8 mouse cellular contexts compared by ENCODE assay signal in the genomic region with DNA sequence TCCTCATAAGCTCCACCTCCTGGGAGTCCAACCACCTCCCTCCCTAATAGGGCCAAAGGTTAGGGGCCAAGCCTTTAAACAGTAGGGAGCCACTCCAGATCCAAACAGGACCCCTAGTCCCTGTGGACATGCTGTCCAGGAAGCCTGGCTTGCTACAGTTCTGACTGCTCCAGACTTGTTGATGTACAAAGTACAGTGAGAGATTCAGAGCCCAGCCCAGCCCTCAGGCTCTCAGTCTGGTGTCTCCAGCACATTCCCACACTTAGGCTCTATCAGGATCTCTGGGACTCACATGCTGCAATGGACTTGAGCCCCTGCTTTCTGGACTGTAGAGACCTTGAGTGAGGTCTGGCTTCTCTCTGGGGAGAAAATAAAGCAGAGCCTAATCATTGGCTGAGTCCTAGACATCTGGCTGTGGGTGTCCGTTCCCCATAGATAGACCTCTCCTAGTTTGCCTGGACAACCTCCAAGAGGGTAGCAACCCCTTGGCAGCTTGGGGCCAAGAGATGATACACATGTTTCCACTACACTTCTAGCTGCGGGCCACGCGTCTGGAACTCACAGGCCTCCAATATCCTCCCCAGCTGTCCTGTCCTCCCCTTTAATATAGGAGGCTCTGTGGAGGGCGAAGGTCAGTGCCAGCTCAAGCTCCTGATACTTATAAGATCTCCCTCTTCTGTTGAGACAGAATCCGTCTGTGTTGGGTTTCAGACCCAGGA. TPM values are rescaled to one million over a fixed set of nuclear protein-coding genes. Genes with fewer than 3 reads are reported as not detected.
DNase-seq lines count a peak whose midpoint lies in the region; ATAC-seq and TF ChIP-seq lines count a peak whose summit lies in the region.

No protein-coding gene starts in this region.

- H3K4me3 ChIP-seq in embryonic facial prominence, embryonic 13.5 days = no peak overlapping the region
- H3K4me3 ChIP-seq in lung, adult 2 months (replicated peaks; ENCODE audit: extremely low read depth, low read depth, low read length) = no peak overlapping the region

- no peaks in the 10 kb centered on the region for H3K27me3 ChIP-seq in embryonic facial prominence, embryonic 13.5 days

- peaks cover 41% of the 10 kb centered on the region for H3K4me1 ChIP-seq in embryonic facial prominence, embryonic 13.5 days
- H3K4me1 ChIP-seq in lung, adult 2 months (ENCODE audit: control insufficient read depth, insufficient read depth, low read length) = peaks cover 32% of the 10 kb centered on the region

- DNase-seq in cerebellum, adult 11-12 months = peak; percentile 26
- no peak for DNase-seq in cerebellum, postnatal 14 days
- DNase-seq in kidney, adult 18-20 months = peak; percentile 84
- no peak for DNase-seq in lung, adult 2 months
- DNase-seq in ovary, postnatal 36 days (ENCODE audit: low spot score) = no peak

- no peak for ATAC-seq in embryonic facial prominence, embryonic 13.5 days (ENCODE audit: insufficient number of reproducible peaks, insufficient read depth, low FRiP score, low TSS enrichment, low read depth)
- ATAC-seq in granulocyte monocyte progenitor cell, adult 5-6 weeks (replicated peaks; ENCODE audit: poor library complexity, severe bottlenecking) = no peak
- ATAC-seq in monocyte, adult 5-6 weeks (replicated peaks; ENCODE audit: insufficient number of reproducible peaks, low FRiP score, low TSS enrichment, poor library complexity, severe bottlenecking) = no peak

- H3K4me2 ChIP-seq in embryonic facial prominence, embryonic 13.5 days = no peak overlapping the region

- WGBS in embryonic facial prominence, embryonic 13.5 days = 71% methylated on average over 6 of the region's 6 CpGs
- 70% methylated on average over 6 of the region's 6 CpGs for WGBS in lung, adult 2 months

- no peak for TF ChIP-seq CTCF in lung, adult 2 months (IDR thresholded peaks at IDR 0.05; ENCODE audit: insufficient read depth, low read length)

- H3K36me3 ChIP-seq in embryonic facial prominence, embryonic 13.5 days = peaks cover 34% of the 10 kb centered on the region

- 0 out of 2 replicates have a peak, but pooled peaks have one; percentile 7 for TF ChIP-seq POLR2A in lung, adult 2 months (IDR thresholded peaks at IDR 0.05; ENCODE audit: borderline replicate concordance, extremely low read depth, low read depth, low read length)

- peak overlapping the region; percentile 55; the same call in 1 of the 2 replicates for H3K27ac ChIP-seq in embryonic facial prominence, embryonic 13.5 days

- H3K9me3 ChIP-seq in embryonic facial prominence, embryonic 13.5 days = no peaks in the 10 kb centered on the region

- no peak overlapping the region for H3K9ac ChIP-seq in embryonic facial prominence, embryonic 13.5 days

RNA-seq across cellular contexts. Expression of gene Pim3, which starts 6.2 kb away (rescaled TPM):
- polyA plus RNA-seq in embryonic facial prominence, embryonic 13.5 days (2015; fragmentation: Nextera tagmentation; extraction: Ambion mirVana) = 48.7 and 52.9 TPM in 2 replicates
- polyA plus RNA-seq in lung, adult 2 months (2012; rRNA removed) = 55.0 and 97.1 TPM in 2 replicates
- 13.8 and 14.6 TPM in 2 replicates for total RNA-seq in granulocyte monocyte progenitor cell, adult 5-6 weeks (2014; fragmentation: Nextera tagmentation)
- 13.0 and 21.3 TPM in 2 replicates for total RNA-seq in granulocyte monocyte progenitor cell, adult 5-6 weeks (2017)
- total RNA-seq in monocyte, adult 5-6 weeks (2017) = 31.1 to 42.4 TPM (median 34.9 TPM) in 3 replicates

RNA-seq across cellular contexts. Expression of gene Creld2, which starts 48.7 kb away (rescaled TPM):
- 74.7 and 87.3 TPM in 2 replicates for polyA plus RNA-seq in embryonic facial prominence, embryonic 13.5 days (2015; fragmentation: Nextera tagmentation; extraction: Ambion mirVana)
- 34.1 and 37.5 TPM in 2 replicates for polyA plus RNA-seq in lung, adult 2 months (2012; rRNA removed)
- 72.9 and 76.0 TPM in 2 replicates for total RNA-seq in granulocyte monocyte progenitor cell, adult 5-6 weeks (2014; fragmentation: Nextera tagmentation)
- 138 and 139 TPM in 2 replicates for total RNA-seq in granulocyte monocyte progenitor cell, adult 5-6 weeks (2017)
- total RNA-seq in monocyte, adult 5-6 weeks (2017) = 59.8 to 71.4 TPM (median 62.8 TPM) in 3 replicates

RNA-seq across cellular contexts. Expression of gene Alg12, which starts 49.1 kb away (rescaled TPM):
- polyA plus RNA-seq in embryonic facial prominence, embryonic 13.5 days (2015; fragmentation: Nextera tagmentation; extraction: Ambion mirVana) = 11.2 and 12.2 TPM in 2 replicates
- polyA plus RNA-seq in lung, adult 2 months (2012; rRNA removed) = 16.4 and 16.7 TPM in 2 replicates
- total RNA-seq in granulocyte monocyte progenitor cell, adult 5-6 weeks (2014; fragmentation: Nextera tagmentation) = 12.9 and 14.2 TPM in 2 replicates
- total RNA-seq in granulocyte monocyte progenitor cell, adult 5-6 weeks (2017) = 3.5 and 11.6 TPM in 2 replicates
- total RNA-seq in monocyte, adult 5-6 weeks (2017) = 5.8 to 15.6 TPM (median 9.6 TPM) in 3 replicates

Comparison
In these comparisons a context has a peak if more than half of its experiments do, and no peak if none do; other contexts are left out.
1. DNase-seq: peak in cerebellum, adult 11-12 months (single experiment) and kidney, adult 18-20 months (single experiment); none in cerebellum, postnatal 14 days (0 of 2), lung, adult 2 months (single experiment) and ovary, postnatal 36 days (single experiment).